Mouse (Mus musculus): ENCODE measurements around the gene Fus. TPM values are rescaled to one million over a fixed set of nuclear protein-coding genes. Genes with fewer than 3 reads are reported as not detected.
A peak's percentile ranks its signal among the peaks of the same experiment; 100 is the strongest.

The Fus gene
- 46.3 and 58.2 TPM in 2 replicates for polyA plus RNA-seq (2014; fragmentation: Nextera tagmentation; extraction: Ambion mirVana)

DNA sequence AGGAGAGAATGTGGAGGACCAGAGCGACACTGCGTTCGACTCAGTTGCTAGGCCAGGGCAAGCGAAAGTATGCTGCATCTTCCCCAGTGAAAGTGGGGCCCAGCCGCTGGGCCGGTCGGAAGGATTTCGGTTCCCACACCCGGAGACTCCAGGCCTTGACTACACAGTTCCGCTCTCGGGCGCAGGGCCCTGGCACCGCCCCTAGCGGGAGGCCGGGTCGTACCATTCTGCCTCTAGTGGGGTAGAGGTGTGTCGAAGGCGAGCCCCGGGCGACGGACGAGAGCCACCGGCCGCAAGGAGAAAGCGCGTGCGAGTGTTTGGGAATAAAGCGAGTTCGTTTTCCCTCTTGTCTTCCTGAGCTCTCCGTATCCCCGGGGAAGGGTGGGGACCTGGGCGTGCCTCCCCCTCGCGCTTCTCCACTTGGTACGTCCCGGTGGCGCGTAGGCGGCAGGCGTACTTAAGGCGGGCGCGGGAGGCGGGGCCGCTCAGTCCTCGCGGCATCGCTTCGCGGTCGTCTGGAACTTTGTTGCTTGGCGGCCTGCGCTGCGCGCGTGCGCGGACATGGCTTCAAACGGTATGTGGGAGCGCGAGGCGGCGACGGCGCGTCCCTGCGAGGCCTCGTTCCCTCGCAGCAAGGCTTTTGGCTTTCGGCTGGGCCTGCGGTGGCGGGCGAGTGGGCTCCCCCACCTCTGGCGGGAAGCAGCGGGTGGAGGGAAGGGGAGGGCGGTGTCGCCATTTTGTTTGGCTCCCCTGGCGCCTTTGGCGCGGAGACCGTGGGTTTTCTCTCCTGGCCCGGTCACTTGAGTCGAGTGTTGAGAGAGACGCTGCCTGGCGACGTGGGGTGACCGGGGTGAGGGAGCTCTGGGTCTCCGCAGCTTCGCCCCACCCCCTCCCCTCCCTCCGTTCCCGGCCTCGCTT, at the start of gene Fus:
Gene Fus (plus strand): TSS at position 454 of the 918 bp plus-strand sequence.
- H3K4me3 ChIP-seq (ENCODE audit: low read depth, low read length), result peak within 1 kb of the TSS; percentile 86
- peak within 1 kb of the TSS; percentile 69 for H3K4me2 ChIP-seq (ENCODE audit: low read depth, low read length)
- DNase-seq (ENCODE audit: low spot score), result peak; percentile 96
- peaks cover 34% of the 10 kb centered on the region for H3K36me3 ChIP-seq (ENCODE audit: control insufficient read depth, insufficient read depth, low read length)
- peak; percentile 95 for ATAC-seq (ENCODE audit: low read depth)
- peaks cover 10% of the 10 kb centered on the region; the same call in 1 of the 2 replicates for H3K4me1 ChIP-seq (ENCODE audit: control insufficient read depth, insufficient read depth, low read length)
- H3K27me3 ChIP-seq (replicated peaks; ENCODE audit: control insufficient read depth, insufficient read depth, low read length), result no peaks in the 10 kb centered on the region
- peak within 1 kb of the TSS; percentile 96 for H3K27ac ChIP-seq (replicated peaks; ENCODE audit: low read depth, low read length)
- under 1% methylated on average over 28 of the region's 92 CpGs for WGBS
- H3K9ac ChIP-seq (ENCODE audit: low read depth, low read length), result peak within 1 kb of the TSS; percentile 95
- no peaks in the 10 kb centered on the region for H3K9me3 ChIP-seq (ENCODE audit: control insufficient read depth, low read length)

DNA sequence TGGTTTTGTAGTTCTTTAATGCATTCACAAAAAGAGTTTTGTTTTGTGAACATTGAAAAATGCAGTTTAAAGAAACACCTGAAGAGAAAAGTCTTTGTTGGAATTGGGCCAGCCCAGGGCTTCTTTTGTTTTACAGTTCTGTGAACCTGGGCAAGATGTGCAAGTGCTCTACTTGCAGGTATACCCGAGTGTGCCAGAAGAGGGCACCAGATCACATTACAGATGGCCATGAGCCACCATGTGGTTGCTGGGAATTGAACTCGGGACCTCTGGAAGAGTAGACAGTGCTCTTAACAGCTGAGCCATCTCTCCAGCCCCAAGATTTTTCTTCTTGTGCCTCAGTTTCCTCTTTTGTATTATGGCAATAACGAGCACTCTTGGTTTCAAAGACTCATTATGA, 49.1 kb upstream of the Fus start:
- 54% methylated on average over 3 of the region's 3 CpGs for WGBS
- H3K4me2 ChIP-seq (ENCODE audit: low read depth, low read length), result no peak overlapping the region
- ATAC-seq (ENCODE audit: low read depth) (no peak), DNase-seq (ENCODE audit: low spot score) (no peak)
- peaks cover 65% of the 10 kb centered on the region for H3K36me3 ChIP-seq (ENCODE audit: control insufficient read depth, insufficient read depth, low read length)
- no peak overlapping the region for H3K9ac ChIP-seq (ENCODE audit: low read depth, low read length)
- H3K4me1 ChIP-seq (ENCODE audit: control insufficient read depth, insufficient read depth, low read length), result peaks cover 1% of the 10 kb centered on the region; the same call in 1 of the 2 replicates
- H3K4me3 ChIP-seq (ENCODE audit: low read depth, low read length), result no peak overlapping the region
- H3K9me3 ChIP-seq (ENCODE audit: control insufficient read depth, low read length), result no peaks in the 10 kb centered on the region
- no peaks in the 10 kb centered on the region for H3K27me3 ChIP-seq (replicated peaks; ENCODE audit: control insufficient read depth, insufficient read depth, low read length)
- no peak overlapping the region for H3K27ac ChIP-seq (replicated peaks; ENCODE audit: low read depth, low read length)

DNA sequence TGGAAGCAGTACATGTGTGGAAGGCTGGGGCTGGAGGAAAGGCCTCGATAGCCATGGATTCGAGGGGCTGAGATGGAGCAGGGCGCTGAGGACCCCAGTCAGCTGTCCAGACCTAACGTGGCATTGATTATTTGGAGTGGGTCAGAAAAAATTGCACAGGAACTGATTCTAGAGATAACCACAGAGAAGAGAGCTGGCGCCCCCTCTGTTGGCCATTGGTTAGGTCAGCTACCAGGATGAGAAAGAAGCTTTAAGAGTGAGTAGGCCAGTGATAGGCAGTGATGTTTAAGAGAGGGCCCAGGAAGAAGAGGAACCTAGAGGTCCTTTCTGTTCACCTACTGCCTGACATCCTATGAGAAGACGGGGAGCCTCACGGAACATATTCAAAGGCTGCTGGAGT, 48.0 kb upstream of the Fus start:
- H3K4me2 ChIP-seq (ENCODE audit: low read depth, low read length), result no peak overlapping the region
- H3K36me3 ChIP-seq (ENCODE audit: control insufficient read depth, insufficient read depth, low read length), result peaks cover 75% of the 10 kb centered on the region
- WGBS, result 73% methylated on average over 7 of the region's 7 CpGs
- DNase-seq (ENCODE audit: low spot score), result no peak
- H3K27me3 ChIP-seq (replicated peaks; ENCODE audit: control insufficient read depth, insufficient read depth, low read length), result no peaks in the 10 kb centered on the region
- H3K9me3 ChIP-seq (ENCODE audit: control insufficient read depth, low read length), result no peaks in the 10 kb centered on the region
- no peak for ATAC-seq (ENCODE audit: low read depth)
- no peak overlapping the region for H3K9ac ChIP-seq (ENCODE audit: low read depth, low read length)
- H3K4me3 ChIP-seq (ENCODE audit: low read depth, low read length), result no peak overlapping the region
- H3K27ac ChIP-seq (replicated peaks; ENCODE audit: low read depth, low read length), result no peak overlapping the region
- no peaks in the 10 kb centered on the region for H3K4me1 ChIP-seq (ENCODE audit: control insufficient read depth, insufficient read depth, low read length)

DNA sequence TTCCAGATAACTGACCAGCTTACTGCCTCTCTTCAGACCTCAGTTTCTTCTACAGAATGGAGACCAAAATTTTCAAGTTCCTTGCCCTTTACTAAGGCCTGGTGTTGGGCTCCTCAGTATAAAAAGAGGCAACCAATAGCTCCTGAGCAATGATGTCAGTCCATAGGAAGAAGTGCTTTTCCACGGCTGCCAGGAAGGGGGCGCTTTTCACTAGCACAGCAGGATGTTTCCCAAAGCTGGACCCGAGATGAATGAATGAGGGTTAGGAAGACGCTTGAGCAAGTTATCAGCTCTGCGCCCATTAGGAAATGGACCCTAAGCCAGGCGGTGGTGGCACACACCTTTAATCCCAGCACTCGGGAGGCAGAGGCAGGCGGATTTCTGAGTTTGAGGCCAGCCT, 45.7 kb upstream of the Fus start:
- 72% methylated on average over 7 of the region's 8 CpGs for WGBS
- ATAC-seq (ENCODE audit: low read depth) (no peak), DNase-seq (ENCODE audit: low spot score) (no peak)
- no peak overlapping the region for H3K27ac ChIP-seq (replicated peaks; ENCODE audit: low read depth, low read length)
- H3K4me3 ChIP-seq (ENCODE audit: low read depth, low read length), result no peak overlapping the region
- H3K9me3 ChIP-seq (ENCODE audit: control insufficient read depth, low read length), result no peaks in the 10 kb centered on the region
- peaks cover 76% of the 10 kb centered on the region for H3K36me3 ChIP-seq (ENCODE audit: control insufficient read depth, insufficient read depth, low read length)
- H3K27me3 ChIP-seq (replicated peaks; ENCODE audit: control insufficient read depth, insufficient read depth, low read length), result no peaks in the 10 kb centered on the region
- H3K4me1 ChIP-seq (ENCODE audit: control insufficient read depth, insufficient read depth, low read length), result no peaks in the 10 kb centered on the region
- no peak overlapping the region for H3K9ac ChIP-seq (ENCODE audit: low read depth, low read length)
- no peak overlapping the region for H3K4me2 ChIP-seq (ENCODE audit: low read depth, low read length)

DNA sequence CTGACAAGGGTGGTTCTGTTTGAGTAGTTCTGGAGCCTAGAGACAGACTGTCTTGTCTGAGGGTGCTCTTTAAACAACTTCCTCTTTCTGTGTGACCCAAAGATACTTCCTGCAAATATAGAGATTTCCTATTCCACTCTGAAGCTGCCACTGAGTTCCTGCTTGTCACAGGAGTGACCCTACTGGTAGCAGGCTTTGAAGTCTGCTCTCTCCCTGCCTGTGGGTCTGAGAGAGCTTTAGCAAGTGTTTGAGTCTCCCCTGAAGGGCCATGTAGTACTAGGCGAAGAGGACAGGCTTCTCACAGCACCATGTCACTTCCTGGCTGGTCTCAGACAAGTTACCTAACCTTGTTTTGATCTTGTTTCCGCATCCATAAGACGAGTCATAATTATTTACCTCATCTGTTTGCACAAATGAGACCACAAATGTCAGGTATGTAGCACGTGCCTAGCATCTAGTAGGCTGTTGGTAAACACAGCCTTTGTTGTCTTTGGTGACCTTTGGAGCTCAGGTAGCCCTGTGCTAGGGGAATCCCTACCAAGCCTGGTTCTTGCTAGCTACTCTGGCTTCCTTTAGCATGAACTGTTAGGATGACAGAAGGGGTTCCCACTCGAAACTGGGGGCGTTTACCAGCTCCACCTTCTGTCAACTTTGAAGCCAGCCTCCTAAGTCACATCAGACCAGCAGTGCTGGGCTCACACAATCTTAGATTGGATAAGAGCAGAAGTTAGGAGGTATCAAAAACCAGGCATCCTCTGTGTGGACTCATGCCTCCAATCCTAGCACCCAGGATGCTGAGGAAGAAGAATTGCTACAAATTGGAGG, 44.6 kb upstream of the Fus start:
- H3K9ac ChIP-seq (ENCODE audit: low read depth, low read length), result no peak overlapping the region
- H3K27me3 ChIP-seq (replicated peaks; ENCODE audit: control insufficient read depth, insufficient read depth, low read length), result no peaks in the 10 kb centered on the region
- no peaks in the 10 kb centered on the region for H3K9me3 ChIP-seq (ENCODE audit: control insufficient read depth, low read length)
- H3K4me2 ChIP-seq (ENCODE audit: low read depth, low read length), result no peak overlapping the region
- ATAC-seq (ENCODE audit: low read depth) (no peak), DNase-seq (ENCODE audit: low spot score) (no peak)
- H3K4me3 ChIP-seq (ENCODE audit: low read depth, low read length), result no peak overlapping the region
- WGBS, result 72% methylated on average over 6 of the region's 6 CpGs
- no peak overlapping the region for H3K27ac ChIP-seq (replicated peaks; ENCODE audit: low read depth, low read length)
- no peaks in the 10 kb centered on the region for H3K4me1 ChIP-seq (ENCODE audit: control insufficient read depth, insufficient read depth, low read length)
- H3K36me3 ChIP-seq (ENCODE audit: control insufficient read depth, insufficient read depth, low read length), result peaks cover 70% of the 10 kb centered on the region

DNA sequence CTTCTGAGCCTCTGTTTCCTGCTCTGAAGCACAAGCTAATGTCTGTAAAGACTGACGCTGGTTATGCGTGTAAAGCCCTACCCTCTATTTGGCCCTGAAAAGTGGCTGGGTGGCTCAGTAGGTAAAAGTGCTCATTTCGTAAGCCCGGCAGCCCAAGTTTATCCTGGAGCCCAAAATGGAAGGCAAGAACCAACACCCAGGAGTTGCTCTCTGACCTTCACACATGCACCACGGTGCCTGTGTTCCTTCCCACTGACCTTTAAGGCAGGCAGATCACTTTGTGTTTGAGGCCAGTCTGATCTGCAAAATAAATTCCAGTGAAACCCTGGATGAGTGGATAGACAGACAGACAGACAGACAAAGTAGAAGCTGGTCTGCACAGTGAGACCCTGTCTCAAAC, 43.5 kb upstream of the Fus start:
- Histone ChIP-seq H3K4me2 (ENCODE audit: low read depth, low read length) (no peak overlapping the region), H3K36me3 (ENCODE audit: control insufficient read depth, insufficient read depth, low read length) (peaks cover 63% of the 10 kb centered on the region), H3K27ac (replicated peaks; ENCODE audit: low read depth, low read length) (no peak overlapping the region), H3K4me3 (ENCODE audit: low read depth, low read length) (no peak overlapping the region), H3K4me1 (ENCODE audit: control insufficient read depth, insufficient read depth, low read length) (no peaks in the 10 kb centered on the region), H3K9me3 (ENCODE audit: control insufficient read depth, low read length) (no peaks in the 10 kb centered on the region), H3K27me3 (replicated peaks; ENCODE audit: control insufficient read depth, insufficient read depth, low read length) (0 out of 2 replicates have a peak, but pooled peaks cover 5% of the 10 kb centered on the region), H3K9ac (ENCODE audit: low read depth, low read length) (no peak overlapping the region)
- 78% methylated on average over 5 of the region's 5 CpGs for WGBS
- DNase-seq (ENCODE audit: low spot score) (no peak), ATAC-seq (ENCODE audit: low read depth) (no peak)

DNA sequence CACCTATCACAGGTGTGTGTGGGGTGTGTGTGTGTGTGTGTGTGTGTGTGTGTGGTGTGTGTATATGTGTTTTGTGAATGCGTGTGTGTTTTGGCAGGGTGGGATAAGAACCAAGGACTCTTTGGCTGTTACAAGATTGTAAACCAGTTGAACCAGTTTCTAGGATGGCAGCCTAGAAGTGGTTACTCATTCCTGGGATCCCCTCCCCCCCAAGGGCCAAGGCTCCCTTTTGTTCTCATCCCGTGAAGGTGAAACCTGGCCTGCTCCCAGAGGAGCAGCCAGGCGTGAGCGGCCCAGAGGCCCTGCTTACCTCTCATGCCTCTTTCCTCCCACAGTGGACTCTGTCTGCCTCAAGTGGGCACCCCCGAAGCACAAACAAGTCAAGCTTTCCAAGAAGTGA, 42.0 kb upstream of the Fus start:
- Histone ChIP-seq H3K9ac (ENCODE audit: low read depth, low read length) (no peak overlapping the region), H3K4me3 (ENCODE audit: low read depth, low read length) (no peak overlapping the region), H3K27ac (replicated peaks; ENCODE audit: low read depth, low read length) (peak overlapping the region; percentile 72), H3K9me3 (ENCODE audit: control insufficient read depth, low read length) (no peaks in the 10 kb centered on the region), H3K36me3 (ENCODE audit: control insufficient read depth, insufficient read depth, low read length) (peaks cover 60% of the 10 kb centered on the region), H3K4me2 (ENCODE audit: low read depth, low read length) (no peak overlapping the region), H3K27me3 (replicated peaks; ENCODE audit: control insufficient read depth, insufficient read depth, low read length) (peaks cover 17% of the 10 kb centered on the region; the same call in 1 of the 2 replicates), H3K4me1 (ENCODE audit: control insufficient read depth, insufficient read depth, low read length) (no peaks in the 10 kb centered on the region)
- ATAC-seq (ENCODE audit: low read depth) (peak; percentile 81), DNase-seq (ENCODE audit: low spot score) (peak; percentile 88)
- WGBS, result 69% methylated on average over 5 of the region's 5 CpGs

DNA sequence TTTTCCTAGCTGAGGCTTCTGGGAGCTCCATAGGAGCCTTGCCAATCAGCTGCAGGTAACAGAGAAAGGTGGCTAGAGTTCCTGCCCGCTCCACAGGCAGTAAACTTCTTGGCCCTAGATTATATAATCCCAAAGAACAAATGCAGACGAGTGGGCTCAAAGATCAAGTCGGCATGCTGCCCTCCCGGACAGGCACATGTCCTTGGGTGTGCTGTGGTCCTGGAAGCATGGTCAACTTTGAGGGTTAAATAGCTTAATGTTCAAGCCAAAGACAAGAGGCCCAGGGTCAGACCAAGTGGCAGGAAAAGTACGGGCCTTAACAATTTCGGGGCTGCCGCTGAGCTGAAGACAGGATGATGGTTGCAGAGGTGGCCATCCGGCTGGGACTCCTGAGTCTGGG, 41.2 kb upstream of the Fus start:
- ATAC-seq (ENCODE audit: low read depth) (no peak), DNase-seq (ENCODE audit: low spot score) (no peak)
- Histone ChIP-seq H3K9ac (ENCODE audit: low read depth, low read length) (no peak overlapping the region), H3K36me3 (ENCODE audit: control insufficient read depth, insufficient read depth, low read length) (peaks cover 52% of the 10 kb centered on the region), H3K9me3 (ENCODE audit: control insufficient read depth, low read length) (no peaks in the 10 kb centered on the region), H3K27me3 (replicated peaks; ENCODE audit: control insufficient read depth, insufficient read depth, low read length) (peaks cover 18% of the 10 kb centered on the region; the same call in 1 of the 2 replicates), H3K27ac (replicated peaks; ENCODE audit: low read depth, low read length) (peak overlapping the region; percentile 72), H3K4me3 (ENCODE audit: low read depth, low read length) (no peak overlapping the region), H3K4me1 (ENCODE audit: control insufficient read depth, insufficient read depth, low read length) (no peaks in the 10 kb centered on the region), H3K4me2 (ENCODE audit: low read depth, low read length) (no peak overlapping the region; the same call in 1 of the 2 replicates)
- 80% methylated on average over 8 of the region's 8 CpGs for WGBS
